Mouse (Mus musculus) neutrophil, adult 5-6 weeks (primary cell): ENCODE results near the gene Rps19. TPM values are rescaled to one million over a fixed set of nuclear protein-coding genes. Genes with fewer than 3 reads are reported as not detected.
"Not testable (repeated sequence)": the region's sequence is repeated elsewhere in the genome, so short reads cannot be mapped to it uniquely, and the experiment has no call there.

ENCODE experiments used
- ATAC-seq: fragments of 151-379, 151-347 bp; 2 replicates; pipeline ENCODE4 v1.8.0; 2017; ENCODE audit warnings: mild to moderate bottlenecking, moderate TSS enrichment; ENCODE audit not compliant: insufficient number of reproducible peaks, poor library complexity, low FRiP score, severe bottlenecking; ENCODE audit errors: extremely low read depth
- total RNA-seq: library from RNA; stranded (forward); fragments of 200-1000 nt; gene quantifications from 2 replicates; pipeline ENCODE4 v1.2.3, GENCODE M21; 2017

The Rps19 gene
- total RNA-seq, 1 experiment from 2014 or later, result 834 TPM

DNA sequence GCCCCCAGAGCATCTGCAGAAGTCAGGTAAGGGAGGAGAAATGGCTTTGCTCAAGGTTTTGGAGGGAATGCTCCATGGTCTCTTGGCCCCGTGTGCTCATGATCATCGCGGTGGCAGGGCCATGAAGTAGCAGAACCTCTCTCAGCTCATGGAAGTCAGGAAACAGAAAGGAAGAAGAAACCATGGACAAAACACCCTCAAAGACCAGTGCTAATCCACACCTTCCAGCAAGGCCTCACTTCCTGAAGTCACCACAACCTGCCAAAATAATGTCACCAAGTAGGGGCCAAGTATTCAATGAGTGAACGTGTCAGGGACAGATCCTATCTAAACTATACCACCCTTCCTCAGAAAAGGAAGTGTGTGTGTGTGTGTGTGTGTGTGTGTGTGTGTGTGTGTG lies 21.3 kb upstream of the Rps19 start:
- no peak for ATAC-seq

DNA sequence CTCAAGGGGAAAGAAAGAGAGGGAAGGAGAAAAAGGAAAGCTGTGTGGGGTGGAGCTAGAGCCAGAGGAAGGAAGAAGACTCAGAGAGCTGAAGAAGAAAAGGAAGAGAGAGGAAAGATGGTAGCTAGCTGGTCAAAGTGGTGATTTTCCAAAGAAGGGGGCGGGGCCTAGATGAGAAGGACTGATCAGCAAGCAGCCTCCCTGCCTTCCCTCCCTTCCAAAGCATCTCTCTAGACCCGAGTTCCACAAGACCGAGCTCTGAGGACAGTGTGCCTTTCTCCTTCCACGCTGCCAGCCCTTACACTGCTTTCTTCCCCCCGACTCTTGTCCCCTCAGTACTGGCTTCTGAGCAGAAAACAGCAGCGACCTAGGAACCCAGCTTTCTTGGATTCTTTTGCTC lies 20.0 kb upstream of the Rps19 start:
- ATAC-seq, result no peak

GRCm38 (mm10) chr7:24869080-24869479 lies 15.1 kb upstream of the Rps19 start:
- ATAC-seq, result no peak

GRCm38 (mm10) chr7:24869532-24870165 lies 14.5 kb upstream of the Rps19 start, which contains the start of the genes Lypd4 and Dmrtc2:
Gene Lypd4, minus strand, starts transcription at chr7:24869941.
Gene Dmrtc2, plus strand, starts transcription at chr7:24870057.
- ATAC-seq, result no peak

DNA sequence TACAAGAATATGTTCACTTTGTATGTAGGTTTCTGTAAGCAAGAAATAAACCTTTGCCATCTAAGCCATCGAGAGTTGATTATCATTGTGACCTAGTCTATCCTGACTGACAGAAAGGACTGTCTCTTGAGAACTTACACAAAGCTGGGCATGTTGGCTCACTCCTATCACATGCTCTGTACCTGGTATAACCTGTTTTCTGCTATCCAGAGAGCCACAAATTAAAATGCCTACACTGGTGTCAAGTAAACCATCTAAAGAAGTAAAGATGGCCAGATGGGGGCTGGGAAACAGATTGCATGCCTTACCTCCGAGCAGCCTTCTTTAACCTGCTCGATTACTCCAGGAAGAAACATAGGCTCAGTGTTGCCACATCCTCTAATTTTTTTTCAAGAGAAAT lies 6.6 kb upstream of the Rps19 start:
- no peak for ATAC-seq

DNA sequence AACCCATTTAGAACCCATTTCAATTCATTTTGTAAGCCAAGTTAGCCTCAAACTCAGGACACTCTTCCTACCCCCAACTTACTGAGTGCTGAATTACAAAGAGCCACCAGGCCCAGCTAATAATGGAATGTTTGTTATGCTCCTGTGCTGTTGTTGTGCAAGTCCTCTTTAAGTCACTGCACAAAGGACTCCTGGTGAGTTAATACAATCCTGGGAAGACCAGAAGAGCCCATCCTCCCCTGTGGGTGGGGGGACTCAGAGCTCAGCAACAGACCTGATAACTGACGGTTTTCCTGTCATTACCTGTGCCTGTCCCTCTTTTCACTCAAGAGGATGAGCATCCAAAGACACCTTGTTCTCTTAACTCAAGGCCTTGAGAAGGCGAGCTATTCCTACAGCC lies 4.6 kb upstream of the Rps19 start:
- ATAC-seq, result no peak

DNA sequence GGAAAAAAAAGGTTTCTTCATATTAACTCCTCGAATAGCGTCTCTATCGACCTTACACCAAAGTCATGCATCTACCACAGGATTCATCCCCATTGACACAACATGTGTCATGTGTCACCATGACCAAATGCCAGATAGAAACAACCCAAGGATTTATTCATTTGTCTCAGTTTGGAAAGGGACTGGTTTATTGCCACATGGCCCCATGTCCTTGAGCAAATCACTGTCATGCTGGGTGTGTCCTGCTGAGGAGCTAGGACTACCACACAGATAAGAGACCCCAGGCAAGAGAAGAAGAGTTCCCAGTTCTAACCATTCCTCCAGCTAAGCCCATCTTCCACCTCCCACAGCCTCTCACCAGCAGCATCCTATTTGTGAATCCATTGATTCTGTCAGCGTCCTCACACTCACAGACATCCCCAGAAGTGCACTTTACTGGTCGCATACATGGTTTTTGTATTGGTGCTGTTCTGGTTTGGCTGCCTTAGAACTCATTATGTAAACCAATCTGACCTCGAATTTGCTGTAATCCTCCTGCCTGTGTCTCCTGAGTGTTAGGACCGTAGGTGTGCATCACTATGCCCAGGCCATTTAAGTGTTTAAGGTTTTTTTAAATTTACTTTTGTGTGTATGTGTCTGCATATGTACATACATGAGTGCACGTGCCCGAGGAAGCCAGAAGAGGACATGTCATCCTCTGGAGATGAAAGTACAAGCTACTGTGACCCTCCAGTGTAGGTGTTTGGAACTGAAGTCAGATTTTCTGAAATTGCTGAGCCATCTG lies 1.6 kb upstream of the Rps19 start:
- ATAC-seq, result no peak

- ATAC-seq, result no peak
Measured at GRCm38 (mm10) chr7:24884693-24885291, 621 bp downstream of the Rps19 start.

GRCm38 (mm10) chr7:24885468-24886307 lies 1.5 kb downstream of the Rps19 start:
- ATAC-seq, result no peak

DNA sequence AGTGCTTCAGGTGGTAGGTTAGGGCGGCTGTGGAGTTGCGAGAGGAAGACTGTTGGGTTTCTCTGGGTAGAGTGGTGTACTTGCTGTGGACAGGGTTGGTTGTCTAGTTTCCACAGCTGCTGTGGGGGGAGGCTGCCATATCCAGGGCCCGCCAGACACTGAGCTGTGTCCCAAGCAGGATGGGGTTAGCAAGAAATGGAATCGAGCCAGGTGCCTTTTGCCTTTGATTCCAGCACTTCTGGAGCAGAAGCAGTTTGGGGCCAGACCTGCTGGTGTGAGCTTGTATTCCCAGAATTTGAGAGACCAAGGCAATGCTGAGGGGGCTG lies 2.1 kb downstream of the Rps19 start:
- no peak for ATAC-seq

GRCm38 (mm10) chr7:24887096-24887495 lies 2.9 kb downstream of the Rps19 start:
- no peak for ATAC-seq

DNA sequence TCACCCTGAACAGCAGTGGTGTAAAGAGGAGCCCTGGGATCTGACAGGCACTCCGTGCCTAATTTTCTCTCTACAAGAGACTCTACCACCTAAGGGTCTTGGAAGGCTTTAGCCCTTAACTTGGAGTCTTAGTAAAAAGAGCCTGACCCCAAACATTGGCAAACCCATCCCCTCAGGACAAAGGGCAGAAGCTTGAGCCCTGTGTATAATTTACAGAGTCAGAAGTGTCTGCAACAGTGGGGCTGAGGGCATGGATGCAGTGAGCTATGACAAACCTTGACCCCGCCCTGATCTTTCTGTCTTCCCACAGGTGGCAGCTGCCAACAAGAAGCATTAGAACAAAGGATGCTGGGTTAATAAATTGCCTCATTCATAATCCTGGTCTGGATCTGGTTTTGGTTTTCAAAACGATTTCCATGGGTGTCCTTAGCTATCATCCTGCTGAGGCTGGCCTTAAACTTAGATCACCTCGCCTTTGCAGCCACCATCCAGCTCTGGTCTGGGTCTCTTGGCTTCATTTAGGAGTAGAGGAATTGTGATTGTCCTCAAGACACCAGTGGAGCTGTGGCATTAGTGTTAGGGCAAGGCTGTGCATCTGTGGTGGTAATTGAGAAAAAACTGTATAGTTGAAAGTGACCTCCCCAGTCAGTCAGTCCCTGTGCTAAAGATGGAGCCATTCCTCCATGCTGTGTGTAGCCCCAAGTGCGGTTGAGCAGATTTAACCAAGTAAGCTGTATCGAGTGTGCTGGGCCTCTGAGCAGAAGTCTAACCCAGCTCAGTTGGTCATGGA lies 5.5 kb downstream of the Rps19 start:
- ATAC-seq, result no peak

- ATAC-seq, result peak; percentile 88
Measured at GRCm38 (mm10) chr7:24890281-24891216, 6.4 kb downstream of the Rps19 start.

DNA sequence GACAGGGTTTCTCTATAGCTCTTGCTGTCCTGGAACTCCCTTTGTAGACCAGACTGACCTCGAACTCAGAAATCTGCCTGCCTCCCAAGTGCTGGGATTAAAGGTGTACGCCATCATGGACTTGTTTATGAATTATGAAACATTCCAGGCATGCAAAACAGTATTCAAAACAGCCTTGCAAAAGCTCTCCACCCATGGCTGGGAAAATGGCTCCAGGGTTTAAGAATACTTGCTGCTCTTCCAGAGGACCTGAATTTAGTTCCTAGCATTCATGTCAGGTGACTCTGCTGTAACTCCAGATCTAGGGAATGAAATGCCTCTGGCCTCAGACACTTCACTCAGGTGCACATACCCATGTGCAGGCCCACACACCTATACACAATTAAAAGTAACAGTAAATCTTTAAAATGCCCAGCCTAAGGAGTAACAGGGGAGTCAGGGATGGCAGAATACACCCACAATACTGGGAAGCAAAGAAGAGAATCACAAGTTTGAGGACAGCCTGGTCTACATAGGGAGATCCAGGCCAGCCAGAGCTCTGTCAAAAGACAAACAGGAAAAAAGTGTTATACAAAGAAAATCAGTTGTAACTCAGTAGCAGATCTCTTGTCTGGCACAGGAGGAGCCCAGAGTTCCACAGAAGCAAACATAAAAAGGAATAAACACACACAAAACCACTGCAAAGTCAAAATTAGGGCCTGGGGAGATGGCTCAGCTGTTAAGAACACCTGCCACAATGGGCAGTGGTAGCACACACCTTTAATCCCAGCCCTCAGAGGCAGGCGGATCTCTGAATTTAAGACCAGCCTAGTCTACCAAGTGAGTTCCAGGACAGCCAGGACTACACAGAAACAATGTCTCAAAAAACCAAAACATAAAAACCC lies 7.3 kb downstream of the Rps19 start:
- ATAC-seq, result no peak

DNA sequence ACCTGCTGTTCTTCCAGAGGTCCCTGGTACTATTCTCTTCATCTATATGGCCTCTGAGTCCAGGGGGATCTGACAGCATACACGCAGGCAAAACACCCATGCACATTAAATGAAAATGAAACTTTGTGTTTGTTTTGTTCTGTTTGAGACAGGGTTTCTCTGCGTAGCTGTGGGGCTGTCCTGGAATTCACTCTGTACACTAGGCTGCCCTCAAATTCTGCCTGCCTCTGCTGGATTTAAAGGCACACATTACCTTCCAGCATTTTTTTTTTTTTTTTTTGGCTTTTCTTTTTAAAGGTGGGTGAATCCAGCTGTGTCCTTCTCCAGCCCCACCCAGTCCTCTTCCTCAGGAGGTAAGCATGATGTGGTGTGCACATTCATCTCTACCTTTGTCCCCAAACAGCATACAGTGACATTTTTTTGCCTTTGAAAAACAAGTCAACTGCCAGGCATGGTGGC lies 8.0 kb downstream of the Rps19 start:
- ATAC-seq, result no peak

GRCm38 (mm10) chr7:24895749-24896148 lies 11.6 kb downstream of the Rps19 start:
- not testable (repeated sequence) for ATAC-seq

GRCm38 (mm10) chr7:24896269-24896668 lies 12.1 kb downstream of the Rps19 start:
- ATAC-seq, result no peak
